Mouse (Mus musculus): Measurements from ENCODE around the gene Zscan26. TPM values are rescaled to one million over a fixed set of nuclear protein-coding genes. Genes with fewer than 3 reads are reported as not detected.
A peak's percentile ranks its signal among the peaks of the same experiment; 100 is the strongest.

Zscan26 gene
- total RNA-seq, 2 experiments from 2014 or later = 26.9 to 29.4 TPM

DNA sequence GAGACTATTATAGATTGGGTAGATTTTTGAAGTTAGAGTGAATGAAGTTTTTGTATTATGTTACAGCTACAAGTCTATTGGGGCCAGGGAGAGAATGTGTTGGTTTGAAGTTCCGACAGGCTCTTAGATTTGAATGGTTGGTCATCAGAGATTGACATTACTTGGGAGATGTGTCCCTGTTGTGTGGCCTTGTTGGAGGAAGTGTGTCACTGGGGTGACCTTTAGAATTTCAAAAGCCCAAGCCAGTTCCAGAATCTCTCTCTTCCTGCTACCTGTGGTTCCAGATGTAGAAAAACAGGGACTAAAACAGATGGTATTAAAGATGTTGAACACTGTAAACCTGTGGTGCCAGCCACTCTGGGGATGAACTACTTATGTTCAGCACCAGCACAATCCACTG lies 25.9 kb downstream of the Zscan26 start:
- no peak for DNase-seq (ENCODE audit: low spot score in 2 of 2)

DNA sequence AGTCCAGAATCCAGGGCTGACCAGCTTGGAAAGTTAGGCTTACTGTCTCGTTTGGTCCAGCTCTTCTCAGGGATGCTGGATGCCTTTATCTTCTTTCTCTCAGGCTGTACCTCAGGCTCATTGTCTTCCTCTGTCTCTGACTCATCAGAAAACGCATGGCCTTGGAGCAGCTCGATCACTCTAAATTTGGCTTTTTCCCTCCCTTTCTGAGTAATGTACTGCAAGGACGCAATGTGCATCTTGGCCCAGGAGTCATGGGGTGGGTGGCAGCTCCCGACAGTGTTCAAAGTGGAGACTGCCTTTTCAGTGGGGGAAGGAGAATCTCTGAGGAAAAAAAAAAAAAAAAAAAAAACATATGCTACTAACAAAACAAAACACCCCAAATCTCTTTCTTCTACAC lies 30.2 kb downstream of the Zscan26 start:
- DNase-seq (ENCODE audit: low spot score in 2 of 2) = no peak

DNA sequence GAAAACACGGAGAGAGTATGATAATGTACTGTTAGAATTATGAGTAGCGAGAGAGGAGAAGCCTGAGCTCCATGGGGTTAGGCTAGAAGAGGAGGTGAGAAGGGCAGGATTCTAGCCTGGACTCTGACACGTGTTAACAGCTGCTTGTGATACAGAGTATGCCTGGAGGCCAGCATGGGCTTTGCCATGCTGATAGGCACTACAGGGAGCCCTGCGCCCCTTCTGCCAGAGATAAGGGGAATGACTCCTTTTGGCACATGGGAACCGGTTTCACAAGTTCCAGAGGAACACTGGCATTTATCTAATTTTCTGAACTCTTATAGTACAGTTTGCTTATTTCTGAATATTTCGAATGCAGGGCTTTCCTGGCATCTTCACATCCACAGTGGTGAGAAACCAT lies 34.7 kb downstream of the Zscan26 start:
- DNase-seq (ENCODE audit: low spot score in 2 of 2) = no peak

DNA sequence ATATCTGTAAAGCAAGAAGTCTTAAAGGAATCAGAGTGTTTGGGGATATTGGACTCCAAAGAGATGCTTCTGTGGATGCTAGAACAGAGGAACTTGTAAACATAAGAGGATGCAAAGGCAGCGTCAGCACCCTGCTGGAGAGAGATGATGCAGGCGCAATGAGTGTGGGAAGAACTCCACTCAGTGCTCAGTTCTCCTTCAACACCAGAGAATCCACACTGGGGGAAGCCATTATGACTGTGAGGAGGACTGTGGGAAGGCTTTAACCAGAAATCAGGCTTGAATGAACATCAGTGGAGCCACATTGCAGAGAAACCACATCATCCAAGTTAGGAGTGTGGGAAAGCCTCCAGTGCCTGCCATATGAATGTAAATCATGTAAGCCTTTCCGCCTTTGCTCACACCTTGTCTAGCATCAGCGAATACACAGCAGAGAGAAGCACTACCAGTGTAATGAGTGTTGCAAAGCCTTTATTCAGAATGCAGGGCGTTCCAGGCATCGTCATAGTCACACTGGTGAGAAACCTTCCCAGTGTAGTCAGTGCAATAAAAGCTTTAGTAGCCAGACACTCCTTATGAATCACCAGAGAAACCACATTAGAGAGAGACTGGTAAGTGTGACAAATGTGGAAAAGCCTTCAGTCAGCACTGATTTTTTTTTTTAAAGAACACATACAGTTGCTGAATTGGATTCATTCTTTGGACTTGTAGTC lies 36.1 kb downstream of the Zscan26 start:
- no peak for DNase-seq (ENCODE audit: low spot score in 2 of 2)

DNA sequence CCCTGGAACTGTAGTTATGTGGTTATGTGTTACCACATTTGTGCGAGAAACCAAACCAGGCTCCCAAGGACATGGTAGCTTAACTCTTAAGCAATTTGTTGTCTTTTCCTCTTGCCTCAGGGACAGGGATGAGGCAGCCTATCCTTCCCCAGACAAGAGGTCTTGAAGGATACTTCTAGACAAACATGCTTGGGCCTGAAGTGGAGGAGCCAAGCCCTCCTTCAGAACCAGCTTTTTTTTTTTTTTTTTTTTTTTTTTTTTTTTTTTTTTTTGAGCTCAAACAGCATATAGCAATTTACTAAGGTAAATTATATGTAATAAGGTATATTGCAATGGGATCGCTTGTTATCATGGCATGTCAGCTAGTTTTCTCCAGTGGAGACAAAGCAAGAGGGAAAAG lies 37.8 kb downstream of the Zscan26 start:
- no peak for DNase-seq (ENCODE audit: low spot score in 2 of 2)

DNA sequence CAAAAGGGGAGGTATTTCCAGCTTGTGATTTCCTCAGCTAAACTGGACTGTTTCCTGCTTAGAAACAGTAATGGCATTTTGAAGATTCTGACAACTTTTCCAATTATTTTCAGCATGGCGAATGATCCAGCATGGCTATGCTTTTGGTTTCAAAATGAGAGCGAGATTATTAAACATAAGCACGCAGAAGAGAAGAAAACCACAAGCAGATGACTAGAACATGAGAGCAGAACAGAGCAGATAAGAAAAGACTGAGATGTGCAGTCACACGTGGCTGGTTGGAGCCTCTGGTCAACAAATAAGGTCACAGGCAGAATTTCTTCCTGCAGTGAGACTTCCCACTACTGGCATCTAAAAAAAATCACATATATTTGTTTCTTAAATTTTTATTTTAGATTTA lies 38.3 kb downstream of the Zscan26 start:
- DNase-seq (ENCODE audit: low spot score in 2 of 2) = no peak

DNA sequence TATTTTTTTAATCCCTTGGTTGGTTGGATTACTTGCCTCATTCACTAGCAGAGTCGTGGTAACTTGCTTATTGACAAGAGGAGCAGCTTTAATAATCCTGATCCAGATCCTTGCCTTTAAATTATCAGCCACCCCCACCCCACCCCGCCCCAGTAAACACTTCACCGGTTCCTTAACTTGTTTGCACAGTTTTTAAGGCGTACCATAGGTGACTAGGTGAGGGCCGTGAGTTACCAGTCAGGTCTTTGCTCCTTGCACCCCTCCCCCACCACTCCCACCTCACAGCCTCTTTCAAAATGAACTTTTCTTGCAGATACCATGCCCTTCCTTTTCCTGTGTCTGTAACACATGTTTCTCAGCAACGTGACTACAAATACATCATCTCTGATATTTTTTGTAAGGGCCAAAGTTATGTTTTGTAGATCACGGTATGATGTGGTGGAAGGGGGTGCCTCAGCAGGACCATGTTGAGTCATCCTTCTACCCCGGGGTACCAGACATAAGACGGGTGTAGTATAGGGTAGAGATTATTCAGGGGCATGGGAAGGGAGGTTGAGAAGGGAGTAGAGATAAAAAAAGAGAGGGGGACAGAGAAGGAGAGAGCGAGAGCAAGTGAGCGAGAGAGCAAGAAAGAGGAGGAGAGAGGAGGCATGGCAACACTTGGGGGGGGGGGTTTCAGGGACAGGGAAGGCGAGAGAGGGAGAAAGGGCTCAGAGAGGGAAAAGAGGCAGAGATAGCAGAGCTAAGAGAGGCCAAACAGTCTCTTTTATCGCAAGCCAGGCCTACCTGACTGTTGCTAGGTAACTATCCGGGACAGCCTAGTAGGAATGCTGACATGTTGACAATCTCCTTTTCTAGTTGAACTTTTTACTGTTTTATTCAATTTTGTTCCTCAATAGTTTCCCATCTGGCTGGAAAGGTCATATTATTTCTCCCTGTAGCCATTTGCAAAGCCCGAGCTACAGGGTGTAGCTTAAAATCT lies 39.0 kb downstream of the Zscan26 start:
- DNase-seq (ENCODE audit: low spot score in 2 of 2) = no peak

DNA sequence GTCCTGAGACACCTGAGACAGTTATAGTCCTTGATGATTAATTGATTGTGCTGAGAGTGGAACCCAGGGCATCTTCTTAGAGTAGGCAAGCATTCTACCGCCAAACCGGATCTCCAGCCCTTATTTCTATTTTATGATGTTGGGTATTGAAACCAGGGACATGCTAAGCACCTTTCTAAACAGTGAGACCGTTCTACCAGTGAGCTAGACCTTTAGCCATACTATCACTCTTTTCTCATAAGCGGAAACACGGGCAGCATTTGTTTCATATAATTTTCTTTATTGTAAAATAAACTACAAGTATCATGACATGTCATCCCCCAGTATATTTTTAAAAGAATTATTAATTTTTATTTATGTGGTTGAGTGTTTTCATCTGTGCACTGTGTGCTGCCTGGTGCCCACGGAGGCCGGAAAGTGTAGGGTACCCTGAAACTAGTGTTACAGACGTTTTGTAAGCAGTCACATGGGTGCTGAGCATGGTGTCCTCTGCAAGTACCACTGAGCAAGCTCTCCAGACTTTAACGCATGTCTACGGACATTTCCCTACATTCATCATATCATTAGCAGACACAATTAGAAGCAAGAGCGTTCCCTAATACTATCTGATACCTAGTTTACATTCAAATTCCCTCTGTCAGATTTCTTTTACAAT lies 44.6 kb downstream of the Zscan26 start:
- DNase-seq (ENCODE audit: low spot score in 2 of 2) = no peak

DNA sequence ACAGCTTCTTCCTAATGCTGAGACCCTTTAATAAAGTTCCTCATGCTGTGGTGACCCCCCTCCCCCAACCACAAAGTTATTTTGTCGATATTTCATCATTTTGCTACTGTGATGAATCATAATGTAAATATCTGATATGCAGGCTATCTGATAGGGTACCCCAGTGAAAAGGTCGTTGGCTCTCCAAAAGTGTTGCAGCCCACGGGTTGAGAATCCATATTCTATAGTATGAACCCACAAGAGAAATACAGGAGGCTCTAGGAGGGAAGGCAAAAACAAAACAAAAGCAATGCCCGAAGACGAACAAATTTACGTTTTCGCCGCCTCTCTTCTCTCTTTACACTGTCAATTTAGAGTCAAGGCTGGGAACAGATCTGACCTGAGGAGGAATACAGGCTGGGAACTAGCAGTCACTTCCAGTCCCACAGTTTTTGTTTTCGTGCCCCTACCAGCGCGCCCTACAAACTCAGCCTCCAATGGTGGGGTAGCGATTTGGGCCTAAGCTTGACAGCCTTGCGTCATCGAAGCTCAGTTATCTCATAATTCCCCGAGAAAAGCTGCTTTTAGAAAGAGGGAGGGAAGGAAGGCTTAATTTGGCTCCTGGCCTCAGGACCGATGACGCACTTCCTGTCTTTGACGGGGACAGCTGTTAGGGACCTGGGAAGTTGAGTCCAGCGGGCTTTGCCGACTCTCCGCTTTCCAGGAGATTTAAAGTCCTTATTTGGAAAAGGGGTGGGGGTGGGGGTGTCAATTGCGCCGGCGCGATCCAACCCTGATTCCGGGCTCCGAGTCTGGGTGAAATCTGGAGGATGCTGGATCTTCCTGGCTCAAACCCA lies 45.3 kb downstream of the Zscan26 start:
- DNase-seq (ENCODE audit: low spot score in 2 of 2) = peak; percentile 79

DNA sequence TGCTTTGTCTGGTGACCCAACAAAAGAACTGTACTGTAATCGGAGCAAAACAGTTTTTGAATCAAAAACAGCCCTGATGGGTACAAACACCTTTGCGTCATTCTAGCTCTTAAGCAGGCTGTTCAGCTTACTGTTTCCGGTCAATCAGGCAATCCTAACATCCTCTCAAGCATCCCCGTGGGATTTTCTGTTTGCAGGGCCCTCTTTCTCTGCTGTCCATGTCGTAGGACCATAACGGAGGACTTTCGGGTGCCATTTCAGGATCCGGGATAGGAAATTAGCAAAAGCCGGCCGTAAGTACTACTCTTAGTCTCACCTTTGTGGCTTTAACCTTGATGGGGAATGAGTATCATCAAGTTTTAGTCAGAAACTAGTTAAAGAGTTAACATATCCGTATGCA lies 46.2 kb downstream of the Zscan26 start:
- no peak for DNase-seq (ENCODE audit: low spot score in 2 of 2)

DNA sequence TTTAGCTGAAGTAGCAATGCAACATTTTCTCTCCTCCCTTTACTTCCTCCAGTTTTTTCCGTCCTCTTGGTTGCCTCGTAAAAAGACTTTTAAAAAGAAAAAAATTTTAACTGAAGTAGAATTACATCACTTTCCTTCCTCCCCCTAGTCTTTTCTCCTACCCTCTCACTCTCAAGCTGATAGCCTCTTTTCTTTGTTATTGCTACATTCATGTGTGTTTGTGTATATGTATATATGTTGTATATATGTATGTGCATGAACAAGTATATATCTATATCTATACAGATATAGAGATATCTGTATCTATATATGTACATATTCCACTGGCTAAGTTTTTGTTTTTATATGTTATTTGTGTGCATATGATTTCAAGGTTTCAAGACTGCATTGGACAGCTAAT lies 50.7 kb downstream of the Zscan26 start:
- no peak for DNase-seq (ENCODE audit: low spot score in 2 of 2)

DNA sequence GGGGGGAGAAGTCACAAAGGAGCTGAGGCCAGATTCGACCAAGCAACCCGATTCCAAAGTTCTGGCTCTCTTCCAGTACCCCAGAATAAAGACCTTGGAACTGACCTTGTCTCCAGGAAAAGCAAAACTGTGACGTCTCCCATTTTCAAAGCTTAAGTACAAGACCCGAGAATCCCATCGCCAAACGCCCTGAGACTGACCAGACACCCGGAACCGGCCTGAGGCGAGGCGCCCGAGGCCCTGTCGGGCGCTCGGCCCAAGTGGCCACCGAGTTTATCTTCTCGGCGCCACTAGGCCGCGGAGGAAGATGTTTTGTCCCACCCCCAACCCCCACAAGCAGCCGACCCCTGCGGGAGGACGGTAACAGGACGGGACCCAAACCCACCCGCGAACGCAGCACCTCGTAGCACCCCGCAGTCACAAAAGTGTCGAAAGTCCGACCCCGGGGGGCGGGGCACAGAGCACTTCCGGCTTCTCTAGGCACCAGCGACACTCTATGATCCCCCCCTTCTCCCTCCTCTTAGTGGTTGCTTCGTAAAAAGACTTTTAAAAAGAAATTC lies 51.2 kb downstream of the Zscan26 start, which contains the start of gene Zkscan3:
Zkscan3 (minus strand) TSS at position 469 of the 560 bp plus-strand sequence.
- peak; percentile 85 to 88 for DNase-seq (ENCODE audit: low spot score in 2 of 2)

DNA sequence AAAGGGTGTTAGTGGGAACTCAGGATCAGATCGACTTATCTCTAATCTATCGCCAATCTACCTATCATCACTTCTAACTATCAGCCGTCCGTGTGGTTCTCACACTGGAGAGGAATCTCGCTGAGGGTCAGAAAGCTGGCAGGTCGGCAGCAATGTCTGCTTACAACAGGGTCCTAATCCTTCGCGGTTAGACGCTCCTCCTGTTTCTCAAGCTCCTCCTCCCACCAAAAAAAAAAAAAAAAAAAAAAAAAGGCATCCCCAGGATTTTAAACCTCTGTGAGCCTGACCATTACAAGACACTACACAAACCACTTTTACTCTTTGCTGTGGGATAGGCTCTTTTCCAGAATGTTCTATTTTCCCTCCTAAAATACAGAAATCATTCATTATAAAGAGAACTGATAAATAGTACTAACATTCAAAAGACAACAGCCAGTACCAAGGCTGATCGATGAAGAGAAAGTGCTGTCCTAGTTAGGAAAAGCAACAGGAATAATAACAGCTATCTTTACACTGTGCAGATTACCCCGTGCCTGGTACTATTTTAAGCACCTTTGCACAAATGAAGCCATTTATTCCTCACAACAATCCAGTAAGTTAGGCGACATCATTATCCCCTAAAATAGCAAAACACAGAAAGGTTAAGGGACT lies 51.8 kb downstream of the Zscan26 start:
- DNase-seq (ENCODE audit: low spot score in 2 of 2) = no peak

DNA sequence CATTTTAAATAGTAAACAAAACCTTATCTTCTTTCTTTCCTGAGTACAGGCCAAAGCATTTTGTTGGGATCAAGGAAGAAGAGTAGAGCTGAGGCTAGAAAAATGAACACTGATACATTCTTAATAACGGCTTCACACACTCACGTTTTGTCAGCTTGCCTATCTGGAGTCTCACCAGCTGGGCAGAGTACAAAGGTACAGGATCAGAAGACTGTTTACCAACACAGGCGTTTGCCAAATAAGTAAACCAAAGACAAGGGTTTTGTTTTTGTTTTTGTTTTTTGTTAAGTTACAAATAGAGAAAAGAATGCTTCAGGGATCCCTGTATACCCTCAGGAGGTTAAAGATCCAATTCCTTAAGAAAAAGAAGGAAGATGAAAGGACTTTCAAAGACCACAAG lies 52.4 kb downstream of the Zscan26 start:
- DNase-seq (ENCODE audit: low spot score in 2 of 2) = no peak

DNA sequence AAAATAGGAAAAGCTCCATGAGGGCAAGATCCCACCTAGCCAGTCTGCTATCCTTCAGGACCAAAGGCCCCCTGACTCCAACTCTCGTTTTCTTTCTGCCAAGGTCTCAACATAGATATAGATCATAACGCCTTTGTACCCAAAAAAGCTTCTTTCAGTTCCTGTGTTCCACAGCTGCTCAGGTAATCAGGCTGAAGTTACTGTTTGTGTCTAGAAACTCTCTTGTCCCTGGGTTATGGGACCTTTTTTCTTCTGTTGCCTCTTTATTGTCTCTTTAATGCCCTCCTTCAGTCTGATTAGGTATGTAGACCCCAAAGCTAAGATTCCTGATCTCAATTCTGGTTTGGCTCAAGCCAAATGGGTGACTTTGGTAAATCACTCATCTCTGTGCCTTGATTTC lies 56.0 kb downstream of the Zscan26 start:
- no peak for DNase-seq (ENCODE audit: low spot score in 2 of 2)

DNA sequence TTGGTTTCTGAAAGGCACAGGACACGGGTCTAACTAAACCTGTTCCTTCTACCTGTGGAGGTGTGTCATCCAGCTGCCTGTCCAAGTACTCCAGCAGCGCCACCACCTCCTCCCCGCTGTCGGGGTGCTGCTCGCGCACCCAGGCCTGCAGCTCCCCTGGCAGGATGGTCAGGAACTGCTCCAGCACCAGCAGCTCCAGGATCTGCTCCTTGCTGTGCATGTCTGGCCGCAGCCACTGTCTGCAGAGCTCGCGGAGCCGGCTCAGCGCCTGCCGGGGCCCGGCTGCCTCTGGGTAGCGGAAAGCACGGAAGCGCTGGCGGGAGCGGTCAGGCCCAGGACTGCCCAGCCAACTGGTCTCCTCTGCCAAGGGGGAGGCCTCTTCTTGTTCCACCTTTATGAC lies 57.5 kb downstream of the Zscan26 start:
- DNase-seq (ENCODE audit: low spot score in 2 of 2) = peak; percentile 18 to 25

DNA sequence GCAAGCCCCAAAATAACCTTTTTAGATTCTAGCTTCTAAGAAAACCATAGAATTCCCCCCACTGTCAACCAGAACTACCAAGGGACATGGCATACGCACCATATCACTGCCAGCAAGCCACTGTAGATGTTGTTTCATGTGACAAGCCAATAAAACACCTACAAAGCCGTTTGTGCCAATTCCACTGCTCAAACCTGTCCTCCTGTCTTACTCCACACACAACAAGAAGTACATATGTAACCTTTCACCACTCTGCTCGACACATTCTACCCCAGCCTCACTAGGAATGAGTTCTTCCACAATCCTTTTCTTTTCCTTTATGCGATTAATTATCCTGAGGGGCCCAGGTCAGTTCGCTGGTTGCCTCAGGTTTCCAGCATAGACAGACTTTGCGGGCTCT lies 57.9 kb downstream of the Zscan26 start:
- no peak for DNase-seq (ENCODE audit: low spot score in 2 of 2)

DNA sequence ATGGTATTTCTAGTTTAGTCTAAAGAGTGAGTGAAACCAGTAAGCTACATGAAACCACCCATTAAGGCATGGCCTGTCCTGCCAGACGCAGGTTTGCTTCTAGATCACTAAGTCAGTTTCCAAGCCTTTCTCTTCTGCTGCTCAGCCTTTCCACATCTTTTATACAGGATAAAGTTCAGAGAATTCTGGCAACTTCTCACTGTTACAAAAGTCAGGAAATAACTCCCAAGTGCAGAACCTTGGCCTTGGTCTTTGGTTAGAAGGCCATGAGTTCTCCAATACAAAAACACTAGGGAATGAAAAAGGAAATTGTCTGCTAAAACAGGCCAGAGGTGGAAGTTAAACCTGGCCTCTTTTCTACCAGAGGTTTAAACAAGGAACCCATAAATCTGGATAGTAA lies 58.3 kb downstream of the Zscan26 start:
- no peak for DNase-seq (ENCODE audit: low spot score in 2 of 2)
